Mouse (Mus musculus) olfactory bulb, adult 2 months (tissue): ENCODE measurements around the gene Btbd9.

ENCODE experiments used
- CTCF ChIP-seq: fragments of 200-500 bp; IDR thresholded peaks from 2 replicates; pipeline ENCODE4 v1.5.1; 2012; ENCODE audit warnings: low read depth, mild to moderate bottlenecking, low read length, moderate library complexity; ENCODE audit not compliant: insufficient read depth
- POLR2A ChIP-seq: fragments of 200-500 bp; IDR thresholded peaks from 2 replicates; pipeline ENCODE4 v1.6.1; 2012; ENCODE audit warnings: mild to moderate bottlenecking, low read depth, low read length, moderate library complexity; ENCODE audit not compliant: insufficient read depth

DNA sequence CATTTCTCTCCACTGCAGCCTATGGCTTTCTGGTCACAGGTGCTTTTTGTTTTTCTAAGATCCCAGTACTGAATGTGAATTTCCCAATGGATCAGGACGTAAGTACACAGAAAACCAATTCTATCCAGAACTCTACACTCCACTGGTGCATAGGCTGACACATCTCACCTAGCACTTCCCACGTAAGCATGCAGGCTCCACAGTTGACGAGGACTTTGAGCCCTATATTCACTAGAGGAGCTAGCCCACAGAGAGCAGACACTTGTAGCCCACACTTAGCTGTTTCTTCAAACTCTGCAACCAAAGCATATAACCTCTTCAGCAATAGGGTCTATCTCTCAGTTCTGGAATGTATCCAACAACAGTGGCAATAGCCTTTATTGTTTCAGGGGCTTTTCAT, 19.8 kb downstream of the Btbd9 start:
- TF ChIP-seq CTCF (no peak), POLR2A (no peak)
